Mouse (Mus musculus): ENCODE data around the gene Mef2b.
A peak's percentile ranks its signal among the peaks of the same experiment; 100 is the strongest.

Mef2b gene

DNA sequence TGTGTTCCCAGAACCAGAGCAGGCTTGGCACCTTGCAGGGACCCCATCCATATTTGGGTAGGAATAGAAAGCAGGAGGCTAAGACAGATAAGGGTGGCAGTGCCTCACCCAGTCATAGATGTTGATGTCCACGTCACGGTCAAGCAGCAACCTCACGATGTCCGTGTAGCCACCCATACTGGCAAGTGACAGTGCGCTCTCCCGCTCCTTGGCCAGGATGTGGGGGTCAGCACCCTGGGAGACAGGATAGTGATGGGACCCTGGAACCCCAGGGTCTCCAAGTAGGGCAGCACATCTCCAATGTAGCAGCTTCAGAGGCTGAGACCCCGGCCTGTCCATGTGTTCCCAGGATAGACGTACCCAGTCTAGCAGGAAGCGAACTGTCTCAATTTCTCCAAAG lies 4.6 kb upstream of the Mef2b start:
- no peak for DNase-seq (ENCODE audit: low read depth)

- DNase-seq (ENCODE audit: low read depth), result no peak
These were observed 2.9 kb upstream of the Mef2b start for GRCm38 (mm10) chr8:70136591-70136990.

DNA sequence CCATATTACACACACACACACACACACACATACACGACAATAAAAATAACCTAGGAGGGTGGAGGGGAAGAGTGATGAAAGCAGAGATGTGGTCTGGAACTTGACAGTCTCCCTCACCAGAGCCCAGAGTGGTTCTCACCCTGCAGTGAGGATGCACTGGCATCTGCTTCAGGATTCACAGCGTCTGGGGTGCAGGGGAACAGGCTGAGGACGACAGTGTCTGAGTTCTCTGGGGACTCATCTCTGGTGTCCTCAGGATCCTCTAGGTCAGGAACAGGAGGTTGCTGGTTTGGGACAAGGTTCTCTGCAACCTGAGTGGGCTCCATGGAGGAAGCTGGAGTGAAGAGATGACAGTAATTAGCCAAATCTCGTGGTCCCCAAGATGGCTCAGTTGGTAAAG lies 1.6 kb upstream of the Mef2b start:
- no peak for DNase-seq (ENCODE audit: low read depth)

- no peak for DNase-seq (ENCODE audit: low read depth)
These were observed 470 bp downstream of the Mef2b start for GRCm38 (mm10) chr8:70139981-70140380.

GRCm38 (mm10) chr8:70147678-70148607 lies 8.4 kb downstream of the Mef2b start:
- no peak for DNase-seq (ENCODE audit: low read depth)

DNA sequence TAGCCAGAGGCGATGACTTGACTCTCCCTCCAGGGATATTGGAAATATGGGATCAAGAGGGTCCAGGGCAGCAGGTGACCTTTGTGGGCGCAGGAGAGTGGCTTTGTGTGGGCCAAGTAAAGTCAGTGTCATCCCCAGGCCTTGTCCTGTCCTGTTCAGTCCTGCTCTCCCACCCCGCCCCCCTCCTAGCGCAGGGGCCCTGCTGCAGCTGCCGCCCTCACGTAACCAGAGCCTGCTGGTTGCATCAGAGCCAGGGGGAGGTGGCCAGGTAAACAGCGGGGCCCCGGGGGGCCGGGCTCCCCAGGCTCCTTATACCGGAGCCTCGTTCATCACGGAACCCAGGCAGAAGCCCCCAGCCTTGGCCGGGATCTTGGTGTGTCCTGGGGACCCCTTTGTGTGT lies 10.6 kb downstream of the Mef2b start:
- no peak for DNase-seq (ENCODE audit: low read depth)

GRCm38 (mm10) chr8:70152537-70153257 lies 13.2 kb downstream of the Mef2b start:
- DNase-seq (ENCODE audit: low read depth), result peak; percentile 72

GRCm38 (mm10) chr8:70157240-70157800 lies 17.8 kb downstream of the Mef2b start:
- no peak for DNase-seq (ENCODE audit: low read depth)

- peak; percentile 90 for DNase-seq (ENCODE audit: low read depth)
These were observed 18.8 kb downstream of the Mef2b start for GRCm38 (mm10) chr8:70158069-70158853.

GRCm38 (mm10) chr8:70159211-70159610 lies 19.7 kb downstream of the Mef2b start:
- DNase-seq (ENCODE audit: low read depth), result no peak

- DNase-seq (ENCODE audit: low read depth), result peak; percentile 65
These were observed 20.5 kb downstream of the Mef2b start for GRCm38 (mm10) chr8:70160015-70160414.

- DNase-seq (ENCODE audit: low read depth), result no peak
These were observed 23.8 kb downstream of the Mef2b start for GRCm38 (mm10) chr8:70163316-70163715.

DNA sequence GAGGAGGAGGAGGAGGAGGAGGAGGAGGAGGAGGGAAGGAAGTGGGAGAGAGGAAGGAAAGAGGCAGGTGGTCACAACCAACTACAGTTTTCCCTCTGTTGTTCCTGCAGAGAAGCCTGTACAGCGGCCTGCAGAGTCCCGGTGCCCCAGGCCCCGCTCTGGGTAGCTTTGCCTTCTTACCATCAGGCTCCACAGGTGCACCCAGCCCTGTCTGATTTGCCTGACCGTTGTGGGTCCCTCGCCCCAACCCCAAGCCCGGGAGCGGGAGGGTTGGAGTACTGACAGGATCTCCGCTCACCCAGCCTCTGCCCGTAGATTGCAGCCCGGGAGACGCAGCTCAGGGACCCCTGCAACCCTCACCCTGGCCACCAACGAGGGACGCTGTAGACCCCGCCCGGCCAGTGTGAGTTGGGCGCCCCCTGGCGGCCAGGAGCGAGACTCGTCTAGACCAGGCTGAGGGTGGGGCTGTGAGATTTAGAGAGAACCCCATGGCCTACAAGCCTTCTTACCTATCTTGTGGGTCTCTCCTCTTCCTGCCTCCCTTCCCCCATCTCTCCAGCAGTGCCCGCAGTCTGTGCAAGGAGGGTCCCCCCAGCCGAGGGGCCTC lies 27.1 kb downstream of the Mef2b start:
- DNase-seq (ENCODE audit: low read depth), result peak; percentile 88

DNA sequence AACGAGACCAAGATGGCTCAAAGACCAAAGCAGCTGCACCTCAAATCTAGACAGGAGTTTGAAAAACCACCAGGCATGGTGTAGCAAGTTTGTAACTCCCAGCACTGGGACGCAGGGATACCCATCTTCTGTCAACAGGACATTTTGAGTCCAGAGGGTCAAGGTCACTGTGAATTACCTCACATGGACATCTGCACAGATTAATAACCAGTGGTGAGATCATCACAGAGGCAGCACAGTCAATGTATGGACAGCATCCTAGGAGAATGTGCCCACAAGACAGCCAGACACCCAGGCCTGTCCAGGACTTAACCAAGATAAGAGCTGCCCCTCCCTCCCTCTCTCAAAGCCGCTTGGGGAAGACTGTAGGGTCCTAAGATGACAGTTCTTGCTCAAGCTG lies 30.6 kb downstream of the Mef2b start:
- no peak for DNase-seq (ENCODE audit: low read depth)

DNA sequence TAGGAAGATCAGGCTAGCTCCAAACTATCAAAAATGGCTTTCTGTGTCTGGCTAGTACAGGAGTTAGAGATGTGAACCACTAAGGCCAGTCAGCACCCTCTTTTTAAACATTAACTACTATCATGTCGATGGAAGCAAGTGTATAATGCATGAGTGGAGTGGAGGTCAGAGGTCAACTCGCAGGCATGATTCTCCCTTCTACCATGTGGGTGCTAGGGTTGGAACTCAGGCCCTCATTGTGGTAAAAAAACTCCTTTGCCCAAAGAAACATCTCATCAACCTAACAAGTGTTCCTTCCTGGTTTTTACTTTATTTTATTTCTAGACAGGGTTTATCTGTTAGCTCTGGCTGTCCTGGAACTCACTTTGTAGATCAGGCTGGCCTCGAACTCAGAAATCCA lies 31.2 kb downstream of the Mef2b start:
- DNase-seq (ENCODE audit: low read depth), result no peak

DNA sequence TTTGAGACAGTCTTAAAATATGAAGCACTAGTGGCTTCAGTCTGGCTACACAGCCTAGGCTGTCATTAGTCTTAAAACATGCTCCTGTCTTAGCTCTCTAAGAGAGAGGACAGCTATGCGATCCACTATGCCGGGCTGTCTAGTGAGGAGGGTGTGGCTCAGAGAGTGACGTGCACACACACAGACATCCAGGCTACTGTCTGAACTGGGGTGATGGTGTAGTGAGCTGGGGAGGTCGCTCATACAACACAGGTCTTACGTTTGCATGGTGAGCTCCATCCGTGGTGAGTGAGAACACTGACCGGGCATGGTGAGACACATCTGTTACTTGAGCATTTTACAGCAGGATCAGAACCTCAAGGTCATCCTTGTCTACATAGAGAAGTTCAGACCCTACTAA lies 31.7 kb downstream of the Mef2b start:
- DNase-seq (ENCODE audit: low read depth), result no peak

- peak; percentile 92 for DNase-seq (ENCODE audit: low read depth)
These were observed 32.7 kb downstream of the Mef2b start, which contains the start of gene Tmem161a for GRCm38 (mm10) chr8:70172043-70172681. Gene Tmem161a, plus strand, starts transcription at chr8:70172356.

DNA sequence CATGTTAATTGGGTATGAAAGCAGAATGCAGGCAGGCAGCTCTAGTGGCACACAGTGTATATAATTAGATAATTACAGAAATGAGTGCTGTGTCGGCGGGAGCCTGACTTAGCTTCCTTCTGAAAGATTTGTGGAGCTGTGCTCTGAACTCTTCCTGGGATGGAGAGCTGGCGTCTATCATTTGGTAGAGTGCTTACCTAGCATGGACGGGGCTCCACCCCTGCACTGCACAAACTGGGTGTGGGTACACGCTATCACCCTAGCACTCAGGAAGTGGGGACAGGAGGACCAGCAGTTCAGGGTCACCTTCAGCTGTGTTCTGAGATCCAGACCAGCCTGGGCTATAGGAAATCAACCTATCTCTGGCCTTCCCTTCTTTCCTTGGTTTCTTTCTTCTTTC lies 33.8 kb downstream of the Mef2b start:
- no peak for DNase-seq (ENCODE audit: low read depth)

DNA sequence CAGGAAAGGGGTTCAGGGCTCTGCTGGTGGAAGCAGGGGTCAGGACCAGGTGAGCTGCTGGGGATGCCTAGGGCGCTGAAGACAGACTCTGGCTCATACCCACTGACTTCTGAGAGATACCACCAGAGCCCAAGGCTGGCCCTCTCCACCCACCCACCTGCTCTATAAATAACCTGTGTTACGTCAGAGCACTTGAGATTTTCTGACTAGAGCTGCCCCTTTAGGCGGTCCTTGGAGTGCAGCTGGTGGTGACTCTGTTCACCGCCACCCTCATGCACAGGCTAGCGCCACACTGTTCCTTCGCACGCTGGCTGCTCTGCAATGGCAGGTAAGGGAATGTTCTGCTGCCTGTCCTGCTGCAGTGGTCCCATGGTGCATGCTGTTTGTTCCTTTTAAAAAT lies 34.6 kb downstream of the Mef2b start:
- no peak for DNase-seq (ENCODE audit: low read depth)

GRCm38 (mm10) chr8:70178231-70178630 lies 38.7 kb downstream of the Mef2b start:
- no peak for DNase-seq (ENCODE audit: low read depth)

- peak; percentile 29 for DNase-seq (ENCODE audit: low read depth)
These were observed 39.6 kb downstream of the Mef2b start for GRCm38 (mm10) chr8:70179082-70179481.
